Mouse (Mus musculus) layer of hippocampus, adult 9-11 months (tissue): ENCODE measurements at regions not wholly inside any gene's neighbourhood (a gene's known extent, or its start where the extent isn't known, plus 50 kb on each side); places are given as distances from the start of the nearest gene placed in this dataset.

Experiments
- DNase-seq: peaks from one replicate; pipeline ENCODE4 v3.0.0; 2022

DNA sequence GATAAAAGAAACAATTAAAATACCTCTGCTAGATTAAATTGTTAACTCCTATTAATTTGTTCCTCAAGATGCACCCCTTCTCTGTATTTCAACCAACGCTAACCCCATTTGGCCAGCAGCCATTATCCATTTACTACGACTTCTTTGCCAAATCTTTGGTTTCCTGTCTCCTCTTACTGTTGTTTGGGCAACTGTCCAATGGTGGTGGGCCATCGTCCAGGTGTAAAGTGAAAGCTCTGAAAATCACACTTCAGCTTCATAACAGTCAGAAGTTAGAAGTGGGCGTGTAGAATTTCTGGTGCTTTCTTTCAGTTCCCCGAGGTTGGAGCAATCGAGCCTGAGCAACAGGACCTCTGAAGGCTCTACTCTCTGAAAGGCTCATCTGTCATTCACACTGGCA lies 66.8 kb upstream of the Zbtb20 start:
- DNase-seq, result no peak

DNA sequence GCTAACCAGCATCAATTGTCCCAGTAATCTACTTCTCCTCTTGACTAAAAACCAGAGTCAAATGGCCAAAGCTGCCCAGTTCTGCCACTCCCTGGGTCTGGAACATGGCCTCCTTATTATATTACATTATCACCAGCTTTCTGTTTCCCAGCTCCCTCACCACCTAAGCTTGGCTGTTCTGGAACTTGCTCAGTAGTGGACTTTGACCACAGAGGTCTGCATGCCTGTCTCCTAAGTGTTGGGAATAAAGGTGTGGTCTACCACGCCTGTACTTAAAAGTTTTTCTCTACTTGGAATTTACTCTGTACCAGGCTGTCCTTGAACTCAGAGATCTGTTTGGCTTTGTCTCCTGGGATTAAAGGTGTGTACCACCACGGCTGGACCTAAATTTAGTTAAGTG lies 68.1 kb upstream of the Zbtb20 start:
- no peak for DNase-seq

DNA sequence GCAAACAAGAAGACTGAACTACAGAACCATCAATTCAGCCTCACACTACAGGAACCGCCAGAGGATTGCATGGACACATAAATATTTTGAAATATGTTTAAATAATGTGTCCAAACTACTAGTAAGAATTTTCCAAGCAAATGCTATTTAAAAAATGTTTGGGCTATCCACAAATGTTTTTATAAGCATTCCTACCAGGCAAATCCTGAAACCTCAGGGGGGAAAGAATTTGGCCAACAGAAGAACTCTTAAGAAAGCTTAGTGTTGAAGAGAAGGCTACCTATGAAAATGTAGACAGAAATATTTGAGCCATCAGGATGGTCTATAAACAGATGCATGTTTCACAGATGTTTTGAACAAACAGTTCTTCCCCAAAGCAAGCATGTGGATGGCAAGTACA lies 72.1 kb upstream of the Zbtb20 start:
- no peak for DNase-seq

DNA sequence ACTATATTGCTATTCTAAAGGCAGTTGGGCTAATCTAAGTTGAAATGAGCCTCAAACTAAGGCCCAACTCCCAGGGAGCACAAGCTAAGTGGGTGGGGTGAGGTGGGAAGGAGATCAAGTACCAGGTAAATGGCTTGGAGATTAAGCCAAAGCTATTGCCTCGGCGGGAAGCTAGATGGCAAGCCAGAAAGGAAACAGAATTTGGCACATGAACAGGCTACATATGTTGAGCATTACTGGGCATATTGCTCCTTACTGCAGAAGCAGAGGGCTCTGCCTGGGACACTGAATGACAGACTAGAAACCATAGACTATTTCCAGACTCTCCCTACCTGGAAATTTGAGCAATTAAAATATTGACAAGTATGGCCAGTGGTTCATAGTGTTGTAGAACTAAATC lies 83.1 kb upstream of the Zbtb20 start:
- DNase-seq, result peak; percentile 6

DNA sequence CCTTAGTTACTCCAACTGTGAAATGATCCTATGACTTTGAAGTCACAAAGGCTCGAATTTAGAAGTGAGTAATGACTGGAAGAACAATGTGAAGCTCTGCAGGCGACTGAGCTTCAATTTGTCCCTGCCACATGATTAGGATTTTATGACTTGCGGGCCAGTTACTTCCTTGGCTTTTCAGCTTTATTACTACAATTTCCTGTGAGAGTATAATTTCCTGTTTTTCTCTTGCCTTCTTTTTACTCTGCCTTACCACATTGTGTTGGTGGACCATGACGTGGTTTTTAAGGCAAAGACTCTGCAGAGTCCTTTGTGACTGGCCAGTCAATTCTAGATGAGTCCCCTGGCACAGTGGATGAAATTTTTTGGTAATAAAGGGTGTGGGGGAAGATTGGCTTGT lies 91.0 kb upstream of the Zbtb20 start:
- DNase-seq, result no peak

DNA sequence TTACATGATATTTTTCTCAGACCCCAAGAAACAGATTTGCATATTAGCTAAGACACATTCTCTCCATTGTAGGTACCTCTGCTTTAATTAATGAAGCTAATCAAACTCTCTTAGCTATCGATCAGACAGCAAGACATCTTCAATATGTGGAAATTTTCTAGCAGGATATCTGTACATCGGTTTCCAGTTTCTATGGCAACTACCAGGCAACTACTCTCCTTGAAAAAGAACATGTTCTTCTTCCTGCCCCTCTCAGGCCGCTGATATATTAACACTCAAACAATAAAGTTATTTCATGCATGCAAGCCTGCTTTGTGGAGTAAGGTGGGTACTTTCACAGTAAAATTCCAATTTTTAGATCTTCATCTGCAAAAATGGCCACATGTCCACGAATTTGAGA lies 91.7 kb upstream of the Zbtb20 start:
- DNase-seq, result no peak

DNA sequence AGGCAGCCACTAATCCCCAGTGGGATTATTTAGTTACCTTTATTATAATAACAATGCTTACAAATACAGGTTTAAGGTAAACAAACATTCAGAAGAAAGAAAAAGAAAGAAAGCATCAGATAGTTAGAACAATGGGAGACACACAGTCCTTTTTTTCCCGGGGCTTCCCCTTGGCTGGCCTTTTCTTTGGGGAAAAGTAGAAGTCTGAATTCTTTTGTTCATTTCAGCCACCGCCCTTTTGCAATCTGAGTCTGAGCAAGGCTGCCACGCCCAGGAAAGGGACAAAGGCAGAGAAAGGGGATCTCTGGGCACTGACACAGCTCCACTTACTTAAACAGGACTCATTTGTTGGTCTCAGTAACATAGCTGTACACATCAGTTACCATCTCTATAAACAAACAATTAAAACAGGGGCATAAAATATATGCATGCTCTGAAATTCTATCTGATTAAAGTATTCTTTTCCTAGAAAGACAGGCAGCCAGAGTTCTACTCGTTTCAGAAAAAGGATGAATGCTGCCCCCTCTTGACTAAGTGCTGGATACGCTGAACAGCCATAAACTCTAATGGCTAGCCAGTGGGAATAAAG lies 93.5 kb upstream of the Zbtb20 start:
- peak; percentile 55 for DNase-seq

DNA sequence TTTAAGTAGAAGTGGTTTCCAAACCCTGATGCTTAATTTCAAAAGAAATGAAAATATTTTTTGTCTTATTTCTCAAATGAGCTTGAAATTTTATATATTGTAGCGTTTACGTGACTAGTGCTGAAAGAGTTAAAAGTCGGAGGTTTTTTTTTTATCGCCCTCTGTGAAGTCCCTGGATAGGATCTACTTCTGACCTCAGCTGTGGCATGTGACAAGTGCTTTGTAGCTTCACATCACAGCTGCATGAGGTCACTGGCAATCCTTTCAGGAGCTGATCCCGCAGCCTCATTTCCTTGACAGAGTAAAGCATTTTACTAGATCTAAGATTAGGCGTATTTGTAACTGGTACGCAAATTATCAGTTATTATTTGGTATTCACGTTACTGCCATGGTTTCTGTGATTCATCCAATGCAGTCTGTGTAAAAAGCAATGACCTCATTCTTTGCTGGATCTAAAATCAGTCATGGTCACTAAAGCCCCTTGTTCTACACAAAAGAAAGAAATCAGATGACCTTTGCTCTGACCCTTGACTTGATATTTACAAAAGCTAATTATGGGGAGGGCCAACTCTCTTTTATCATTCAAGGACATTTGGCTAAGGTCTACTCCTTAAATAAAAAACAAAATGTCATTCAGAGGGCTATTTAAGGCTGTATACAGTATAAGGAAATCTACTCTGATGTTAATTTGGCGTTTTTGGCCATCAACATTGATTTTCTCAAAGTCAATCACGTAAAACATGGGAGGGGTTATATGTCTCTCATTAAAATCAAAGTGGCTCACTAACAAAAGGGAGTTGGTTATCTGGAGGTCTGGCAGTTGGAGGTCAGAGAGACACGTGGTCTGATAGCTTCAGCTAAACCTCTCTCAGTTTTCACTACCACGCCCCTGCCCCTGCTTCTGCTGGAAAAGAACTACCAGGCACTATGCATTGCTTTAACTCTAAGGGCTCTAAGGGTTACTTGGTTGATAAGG lies 94.3 kb upstream of the Zbtb20 start:
- no peak for DNase-seq

DNA sequence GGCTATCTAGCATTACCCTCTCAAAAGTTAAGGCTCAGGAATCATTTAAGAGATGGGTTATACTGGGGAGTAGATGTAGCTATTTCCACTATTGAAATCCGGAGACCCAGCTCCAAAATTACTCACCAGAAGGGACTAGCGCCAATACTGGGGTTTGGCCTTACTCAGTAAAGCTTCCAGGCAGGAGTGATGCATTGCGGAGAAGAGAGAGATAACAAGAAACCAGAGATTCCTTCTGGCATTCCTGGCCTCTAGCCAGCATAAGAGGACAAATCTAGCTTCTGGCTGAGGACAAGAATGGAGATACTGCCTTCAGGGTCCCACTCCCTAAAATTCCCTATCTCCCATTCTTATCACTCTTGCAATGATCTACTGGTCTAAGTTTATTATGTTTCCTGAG lies 95.7 kb upstream of the Zbtb20 start:
- DNase-seq, result no peak

DNA sequence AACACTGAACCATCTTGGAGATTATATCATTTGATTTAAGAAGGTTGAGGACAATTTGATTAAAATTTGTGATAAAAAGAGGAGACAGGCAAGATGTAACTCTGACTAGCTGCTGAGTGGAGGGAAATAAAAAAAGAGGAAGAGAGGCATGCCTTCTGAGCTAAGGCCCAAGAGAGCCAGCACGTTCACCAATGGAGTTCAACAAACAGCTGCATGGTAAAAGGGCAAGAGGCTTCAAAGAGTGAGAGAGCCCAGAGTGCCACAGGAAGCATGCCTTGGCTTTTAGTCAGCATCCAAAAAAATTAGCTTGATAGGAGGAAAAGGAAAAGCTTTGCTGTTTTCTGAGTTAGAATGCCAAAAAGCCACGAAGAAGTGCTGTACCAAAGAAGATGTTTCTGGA lies 103.0 kb upstream of the Zbtb20 start:
- DNase-seq, result no peak

DNA sequence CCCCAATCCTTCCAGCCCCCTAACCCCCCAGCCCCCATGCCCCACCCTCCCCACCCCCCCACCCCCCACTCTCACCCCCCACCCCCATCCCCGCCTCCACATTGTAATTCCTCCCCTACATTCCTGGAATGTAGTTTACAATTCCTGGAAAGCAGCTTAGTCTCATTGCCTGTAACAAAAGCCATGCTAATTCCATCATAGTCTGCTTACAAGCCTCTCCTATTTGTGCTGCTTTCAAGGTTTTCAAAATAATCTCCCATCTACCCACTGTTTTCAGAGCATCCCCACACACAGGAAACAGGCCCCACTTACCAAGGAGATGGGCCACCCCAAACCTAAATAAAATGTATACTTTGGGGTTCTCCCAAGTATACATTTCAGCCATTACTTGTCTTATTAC lies 105.5 kb upstream of the Zbtb20 start:
- DNase-seq, result no peak

DNA sequence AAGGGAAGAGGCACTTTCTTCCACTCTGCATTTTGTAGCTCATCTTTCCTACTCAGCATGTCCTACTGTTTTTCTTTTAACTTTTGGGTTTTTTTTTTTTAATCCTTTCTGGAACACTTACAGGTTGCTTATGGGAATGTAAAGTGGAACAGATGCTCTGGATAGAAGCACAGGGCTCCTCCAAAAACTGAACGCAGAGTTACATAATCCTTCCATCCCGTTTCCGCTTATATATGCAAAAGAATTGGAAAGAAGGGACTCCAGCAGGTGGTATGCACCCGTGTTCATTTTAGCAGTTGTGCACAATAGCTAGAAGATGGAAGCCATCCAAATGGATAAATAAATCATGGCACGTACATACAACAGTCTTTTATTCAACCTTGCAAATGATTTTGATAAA lies 127.0 kb upstream of the Zbtb20 start:
- peak; percentile 47 for DNase-seq

DNA sequence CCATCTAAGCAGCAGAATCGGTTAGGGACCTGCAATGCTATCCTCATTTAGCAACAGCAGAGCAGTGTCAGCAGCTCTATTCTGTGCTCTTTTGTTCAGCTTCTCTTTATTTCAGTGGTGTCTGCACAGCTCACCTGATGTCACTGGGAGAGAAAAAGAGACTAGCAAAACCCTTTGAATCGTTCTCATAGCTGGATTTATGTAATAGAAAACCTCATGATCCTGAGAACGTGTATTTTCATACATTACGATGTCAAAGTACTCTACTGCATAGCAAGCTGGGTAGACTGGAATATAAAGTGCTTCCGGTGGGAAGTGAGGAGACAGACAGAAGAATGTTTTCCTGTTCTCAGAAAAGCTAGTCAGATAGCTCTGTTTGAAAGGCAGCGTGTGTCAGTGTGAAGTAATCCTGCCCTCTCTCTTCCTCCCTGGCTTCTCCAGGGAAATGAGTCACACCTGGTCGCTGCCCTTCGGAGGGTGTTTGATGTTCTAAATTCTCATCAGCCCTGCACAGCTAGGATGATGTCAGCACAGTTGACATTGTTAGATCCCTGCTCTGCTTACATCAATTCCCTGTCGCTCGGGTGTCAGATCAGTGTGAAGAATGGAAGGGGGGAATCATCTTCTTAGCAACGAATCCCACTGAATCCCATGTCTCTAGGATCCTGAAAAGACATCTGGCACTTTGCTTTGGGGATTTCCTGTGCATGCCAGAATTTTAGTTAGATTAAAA lies 129.6 kb upstream of the Zbtb20 start:
- DNase-seq, result peak; percentile 4

DNA sequence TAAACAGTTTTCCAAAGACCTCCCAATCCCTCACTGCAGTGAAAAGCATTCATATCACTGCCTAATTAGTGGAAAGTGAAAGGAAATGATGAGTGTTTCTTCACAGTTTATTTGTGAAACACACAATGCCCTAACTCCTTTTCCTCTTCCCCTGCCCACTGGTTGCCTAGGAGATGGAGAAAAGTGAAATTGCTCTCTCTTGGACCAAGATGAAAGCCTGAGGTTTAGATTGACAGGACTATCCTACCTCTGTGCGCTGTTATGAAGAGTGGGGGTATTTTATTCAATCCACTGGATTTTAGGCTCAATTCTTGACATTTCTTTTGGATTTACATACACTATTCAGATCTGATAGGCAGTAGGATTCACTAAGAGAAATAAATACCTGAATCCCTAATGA lies 132.1 kb upstream of the Zbtb20 start:
- DNase-seq, result no peak

DNA sequence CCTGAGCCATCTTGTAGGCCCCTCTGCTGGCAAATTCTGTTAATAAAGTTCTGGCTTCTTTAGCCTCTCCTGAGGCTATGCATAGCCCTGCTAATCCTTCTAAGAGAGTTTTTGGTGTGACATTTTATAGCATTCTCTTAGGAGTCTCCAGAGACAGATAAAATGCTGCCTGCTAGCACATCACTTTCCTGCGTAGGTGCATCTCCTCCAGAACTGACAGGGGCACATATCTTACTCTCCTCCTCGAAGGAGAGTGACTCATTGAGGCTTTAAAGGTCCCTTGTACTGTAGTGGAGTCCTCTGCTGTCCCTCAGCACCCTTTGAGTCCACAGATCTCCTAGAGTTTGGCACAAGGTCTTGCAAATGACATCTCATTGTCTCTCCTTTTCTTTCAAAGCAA lies 132.6 kb upstream of the Zbtb20 start:
- DNase-seq, result no peak

DNA sequence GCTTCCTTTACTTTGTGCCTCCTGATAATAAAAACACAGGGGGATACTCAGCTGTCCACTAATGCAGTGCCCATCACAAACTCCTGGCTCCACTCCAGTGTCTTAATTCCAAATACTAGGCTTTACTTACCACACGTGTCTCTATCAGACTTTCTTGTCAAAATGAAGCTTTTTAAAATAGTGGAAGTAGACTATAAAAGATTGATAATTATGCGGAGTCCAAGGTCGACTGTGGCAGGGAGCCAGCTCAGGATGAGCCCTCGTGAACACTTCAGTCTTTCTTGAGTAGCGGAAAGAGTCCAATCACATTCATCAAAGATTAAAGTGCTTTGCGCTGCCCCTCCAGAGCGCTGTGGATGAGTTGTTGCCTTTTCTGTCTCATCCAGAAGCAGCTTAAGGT lies 147.9 kb upstream of the Zbtb20 start:
- DNase-seq, result no peak

DNA sequence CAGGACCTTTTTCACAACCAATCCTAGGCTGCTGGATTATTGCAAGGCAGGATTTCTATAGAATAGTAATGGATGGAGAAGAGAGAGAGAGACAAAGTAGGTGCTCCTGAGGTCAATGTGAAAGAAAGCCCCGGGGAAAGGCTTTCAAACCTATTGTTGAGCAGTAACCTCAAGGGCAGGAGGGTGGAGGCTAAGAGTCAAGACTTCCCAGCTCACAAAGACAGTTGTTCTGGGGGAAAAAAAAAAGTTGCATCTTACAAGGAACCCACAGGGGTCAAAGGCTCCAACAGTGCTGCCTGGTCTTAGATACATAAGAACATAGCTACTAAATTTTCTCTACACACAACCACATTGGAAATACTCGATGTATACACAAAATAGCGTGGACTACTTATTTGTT lies 155.8 kb upstream of the Zbtb20 start:
- DNase-seq, result no peak

DNA sequence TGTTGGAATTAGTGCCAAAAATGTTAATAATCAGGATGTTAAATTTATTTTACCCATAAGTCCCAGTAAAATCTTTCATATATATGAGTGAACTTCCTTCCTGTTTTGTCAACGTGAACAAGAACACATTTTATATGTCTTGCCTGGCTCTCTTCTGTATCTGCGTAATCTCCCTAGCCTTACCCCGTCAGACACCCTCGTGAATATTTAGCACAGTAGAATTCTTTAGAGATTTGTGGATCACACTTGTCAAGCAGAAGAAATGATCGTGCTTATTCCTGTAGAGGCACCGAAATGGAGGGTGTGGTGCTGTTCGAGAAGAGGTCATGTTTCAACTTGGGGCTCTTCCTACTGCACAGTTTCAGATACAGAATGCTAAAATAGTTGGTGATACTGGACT lies 157.2 kb upstream of the Zbtb20 start:
- DNase-seq, result no peak

DNA sequence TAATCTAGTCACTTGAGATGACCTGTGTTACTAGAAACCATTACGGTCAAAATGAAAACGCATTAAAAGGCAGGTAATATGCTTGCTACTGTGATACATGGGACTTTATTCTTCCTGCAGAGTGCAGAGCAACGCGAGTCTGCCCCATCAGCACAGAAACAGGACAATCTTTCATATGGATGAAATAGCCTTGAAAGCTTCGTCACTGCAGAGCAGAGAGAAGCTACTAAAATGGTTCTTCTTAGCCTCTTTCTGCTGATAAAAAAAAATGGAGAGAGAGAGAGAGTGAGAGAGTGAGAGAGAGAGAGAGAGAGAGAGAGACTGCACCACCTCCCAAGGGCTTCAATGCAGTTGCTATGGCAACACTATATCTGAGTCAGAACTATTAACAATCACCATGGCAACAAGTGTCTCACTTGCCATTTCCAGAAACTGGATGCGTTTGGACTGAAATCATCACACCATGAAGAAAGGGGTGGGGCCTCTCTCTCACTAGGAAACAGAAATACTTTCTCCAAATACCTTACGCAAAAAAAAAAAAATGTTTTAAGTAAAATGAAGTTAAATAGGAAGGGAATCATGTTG lies 157.8 kb upstream of the Zbtb20 start:
- peak; percentile 82 for DNase-seq

DNA sequence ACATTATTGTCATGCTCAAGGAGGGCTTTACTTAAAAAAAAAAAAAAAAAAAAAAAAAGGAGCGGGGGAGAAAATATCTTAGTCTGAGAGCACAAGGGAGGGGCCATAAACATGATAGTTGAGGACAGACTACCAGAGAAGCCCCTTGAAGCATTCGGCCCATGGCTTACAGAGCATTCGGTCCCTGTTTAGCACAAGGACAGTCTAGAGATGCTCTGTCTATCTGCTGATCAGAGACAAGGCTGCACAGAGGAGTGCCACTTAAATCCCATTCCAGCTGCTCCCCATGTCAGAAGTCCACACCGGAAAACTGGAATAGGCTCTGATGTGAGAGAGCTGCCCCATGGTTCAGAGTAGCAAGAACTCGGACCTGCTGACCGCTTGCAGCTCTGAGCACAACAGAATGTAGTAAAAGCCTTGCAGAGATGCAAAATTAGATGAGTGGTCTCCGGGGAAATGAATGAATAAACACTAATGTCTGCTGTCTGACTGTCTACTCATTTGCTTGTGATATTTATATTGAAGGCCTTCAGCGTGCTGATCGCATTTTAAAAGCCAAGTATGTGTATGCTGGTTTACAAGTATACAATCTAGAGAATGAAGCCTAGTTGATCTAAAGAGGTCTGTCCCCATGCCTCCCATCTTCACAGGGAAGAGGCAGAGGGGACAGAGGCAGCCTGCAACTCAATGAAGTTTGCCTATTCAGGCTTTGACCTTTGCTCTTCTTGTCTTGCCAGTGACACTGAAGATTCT lies 158.4 kb upstream of the Zbtb20 start:
- no peak for DNase-seq

DNA sequence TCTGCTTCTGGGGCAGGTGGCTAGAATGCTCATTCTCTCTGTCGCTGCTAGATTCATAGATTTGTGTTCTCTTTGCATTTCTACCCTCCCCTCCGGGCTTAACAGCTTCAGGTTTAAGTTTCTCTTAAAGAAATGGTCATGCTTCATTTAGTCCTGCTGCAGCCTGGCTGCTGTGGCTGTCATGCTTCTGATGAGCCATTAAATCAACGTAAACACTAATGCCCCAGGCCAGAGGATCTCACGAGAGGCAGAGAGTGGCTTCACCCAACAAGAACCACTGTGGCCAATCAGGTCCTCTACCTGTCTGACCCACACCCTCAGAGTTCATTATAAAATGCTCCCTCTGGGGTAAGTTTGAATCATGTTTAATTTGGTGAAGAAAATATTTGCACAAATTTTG lies 173.0 kb upstream of the Zbtb20 start:
- DNase-seq, result no peak

DNA sequence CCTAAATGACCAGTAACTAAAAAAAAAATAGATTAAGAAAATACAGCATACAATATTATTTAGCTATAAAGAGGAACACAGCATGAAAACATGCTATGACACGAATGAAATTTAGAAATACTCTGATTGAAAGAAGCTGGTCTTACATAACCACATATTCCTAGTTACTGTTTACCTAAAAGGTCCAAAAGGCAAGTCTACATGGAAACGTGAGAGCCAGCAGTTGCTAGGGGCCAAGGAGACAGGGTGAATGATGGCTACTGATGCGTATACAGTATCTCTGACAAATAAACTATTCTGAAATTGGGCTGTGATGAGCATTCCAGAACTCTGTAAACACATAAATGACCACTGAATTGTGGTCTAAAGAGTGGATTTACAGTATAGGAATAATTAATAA lies 194.5 kb upstream of the Zbtb20 start:
- DNase-seq, result no peak

DNA sequence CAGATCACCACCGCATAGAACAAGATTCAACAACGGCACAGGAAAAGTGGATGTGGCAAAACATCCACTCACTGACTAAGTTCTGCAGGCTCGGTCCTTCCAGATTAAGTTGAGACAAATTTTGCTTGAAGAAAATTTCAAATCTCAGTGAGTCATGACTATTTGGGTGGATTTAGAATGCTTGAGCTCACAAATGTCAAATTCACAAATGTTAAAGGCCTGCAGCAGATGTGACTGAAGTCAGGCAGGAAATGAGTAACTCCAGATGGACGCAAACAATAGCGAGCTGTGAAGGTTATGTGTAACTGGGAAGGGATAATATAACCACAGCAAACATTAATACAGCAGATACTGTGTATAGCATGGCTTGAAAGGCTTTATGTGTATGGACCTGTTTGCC lies 198.5 kb upstream of the Zbtb20 start:
- DNase-seq, result no peak
